Mouse (Mus musculus) limb, embryonic 13.5 days (tissue): ENCODE measurements around the gene Cdkn2aip. TPM values are rescaled to one million over a fixed set of nuclear protein-coding genes. Genes with fewer than 3 reads are reported as not detected.

Source experiments
- ATAC-seq: fragments of 200-750 bp; cut with Nextera tagmentation; 2 replicates; pipeline ENCODE4 v1.8.0; 2017; ENCODE audit warnings: low read depth, moderate number of reproducible peaks, moderate TSS enrichment; ENCODE audit not compliant: low FRiP score
- H3K27ac ChIP-seq: fragments of 300-500 bp; sonication (generic); 2 replicates; pipeline ENCODE4 v1.5.1; 2015; ENCODE audit warnings: inconsistent platforms, mild to moderate bottlenecking, moderate library complexity
- H3K27me3 ChIP-seq: fragments of 300-500 bp; sonication (generic); 2 replicates; pipeline ENCODE4 v1.6.1; 2015; ENCODE audit warnings: mild to moderate bottlenecking, inconsistent platforms
- H3K36me3 ChIP-seq: fragments of 300-500 bp; sonication (generic); 2 replicates; pipeline ENCODE4 v1.6.1; 2015; ENCODE audit warnings: inconsistent platforms, mild to moderate bottlenecking, moderate library complexity
- H3K4me1 ChIP-seq: fragments of 300-500 bp; sonication (generic); 2 replicates; pipeline ENCODE4 v1.6.1; 2015; ENCODE audit warnings: inconsistent platforms
- H3K4me2 ChIP-seq: fragments of 300-500 bp; sonication (generic); replicated peaks from 2 replicates; pipeline ENCODE4 v1.6.1; 2015; ENCODE audit warnings: inconsistent platforms, mild to moderate bottlenecking, moderate library complexity
- H3K4me3 ChIP-seq: fragments of 300-500 bp; sonication (generic); 2 replicates; pipeline ENCODE4 v1.5.1; 2015; ENCODE audit warnings: moderate library complexity, mild to moderate bottlenecking, inconsistent platforms
- H3K9ac ChIP-seq: fragments of 300-500 bp; sonication (generic); 2 replicates; pipeline ENCODE4 v1.6.1; 2015; ENCODE audit warnings: mild to moderate bottlenecking, inconsistent platforms
- H3K9me3 ChIP-seq: fragments of 300-500 bp; sonication (generic); 2 replicates; pipeline ENCODE4 v1.6.1; 2016; ENCODE audit warnings: inconsistent platforms
- WGBS: fragments of 180-500 bp; shearing (Covaris S2); methylation state at CpG from one replicate; pipeline ENCODE4 v1.1.7; 2015; 5-methylcytosine and 5-hydroxymethylcytosine counted together
- polyA plus RNA-seq: library from polyadenylated mRNA; unstranded; fragments of >200 nt; fragmentation: Nextera tagmentation; extraction: Ambion mirVana; gene quantifications from 2 replicates; pipeline ENCODE4 v1.2.1, GENCODE M21; 2015

Cdkn2aip gene
- polyA plus RNA-seq, 1 experiment from 2014 or later, result 26.5 TPM

GRCm38 (mm10) chr8:47693119-47693518 lies 20.6 kb downstream of the Cdkn2aip start:
- Histone ChIP-seq H3K4me2 (no peak overlapping the region), H3K4me1 (peaks cover 6% of the 10 kb centered on the region; the same call in 1 of the 2 replicates), H3K27me3 (peaks cover 5% of the 10 kb centered on the region), H3K27ac (no peak overlapping the region), H3K4me3 (no peak overlapping the region), H3K36me3 (no peaks in the 10 kb centered on the region), H3K9ac (no peak overlapping the region), H3K9me3 (no peaks in the 10 kb centered on the region; the same call in 1 of the 2 replicates)
- ATAC-seq, result no peak
- WGBS, result 12% methylated on average over 2 of the region's 2 CpGs

- H3K27ac ChIP-seq, result no peak overlapping the region
- H3K4me2 ChIP-seq, result no peak overlapping the region
- no peak for ATAC-seq
- H3K4me1 ChIP-seq, result peaks cover 6% of the 10 kb centered on the region; the same call in 1 of the 2 replicates
- H3K9me3 ChIP-seq, result no peaks in the 10 kb centered on the region; the same call in 1 of the 2 replicates
- H3K27me3 ChIP-seq, result peaks cover 5% of the 10 kb centered on the region
- no peak overlapping the region for H3K9ac ChIP-seq
- WGBS, result 80% methylated on average over 9 of the region's 10 CpGs
- H3K36me3 ChIP-seq, result no peaks in the 10 kb centered on the region
- no peak overlapping the region for H3K4me3 ChIP-seq
Observed at GRCm38 (mm10) chr8:47691831-47692230, 21.9 kb downstream of the Cdkn2aip start.

GRCm38 (mm10) chr8:47691303-47691702 lies 22.4 kb downstream of the Cdkn2aip start:
- Histone ChIP-seq H3K9ac (peak overlapping the region; percentile 54; the same call in 1 of the 2 replicates), H3K36me3 (no peaks in the 10 kb centered on the region), H3K9me3 (no peaks in the 10 kb centered on the region; the same call in 1 of the 2 replicates), H3K27ac (no peak overlapping the region), H3K4me2 (peak overlapping the region; percentile 56), H3K4me3 (no peak overlapping the region; the same call in 1 of the 2 replicates), H3K4me1 (peaks cover 6% of the 10 kb centered on the region; the same call in 1 of the 2 replicates), H3K27me3 (peaks cover 5% of the 10 kb centered on the region)
- 54% methylated on average over 7 of the region's 7 CpGs for WGBS
- no peak for ATAC-seq

- Histone ChIP-seq H3K4me2 (peak overlapping the region; percentile 56), H3K9me3 (no peaks in the 10 kb centered on the region; the same call in 1 of the 2 replicates), H3K4me3 (peak overlapping the region; percentile 25), H3K27me3 (peaks cover 5% of the 10 kb centered on the region), H3K27ac (no peak overlapping the region), H3K4me1 (peaks cover 6% of the 10 kb centered on the region; the same call in 1 of the 2 replicates), H3K36me3 (no peaks in the 10 kb centered on the region), H3K9ac (peak overlapping the region; percentile 54)
- 7% methylated on average over 16 of the region's 16 CpGs for WGBS
- no peak for ATAC-seq
Observed at GRCm38 (mm10) chr8:47690674-47691078, 23.1 kb downstream of the Cdkn2aip start.

- peaks cover 6% of the 10 kb centered on the region; the same call in 1 of the 2 replicates for H3K4me1 ChIP-seq
- H3K9ac ChIP-seq, result no peak overlapping the region
- no peak overlapping the region for H3K4me3 ChIP-seq
- H3K27me3 ChIP-seq, result peaks cover 5% of the 10 kb centered on the region
- no peak overlapping the region for H3K4me2 ChIP-seq
- H3K36me3 ChIP-seq, result no peaks in the 10 kb centered on the region
- H3K27ac ChIP-seq, result no peak overlapping the region
- no peak for ATAC-seq
- H3K9me3 ChIP-seq, result no peaks in the 10 kb centered on the region; the same call in 1 of the 2 replicates
- WGBS, result 61% methylated on average over 12 of the region's 12 CpGs
Observed at GRCm38 (mm10) chr8:47689704-47690326, 23.9 kb downstream of the Cdkn2aip start.

GRCm38 (mm10) chr8:47684441-47684840 lies 29.3 kb downstream of the Cdkn2aip start:
- H3K27ac ChIP-seq, result no peak overlapping the region
- peaks cover 6% of the 10 kb centered on the region; the same call in 1 of the 2 replicates for H3K4me1 ChIP-seq
- no peaks in the 10 kb centered on the region for H3K9me3 ChIP-seq
- H3K4me3 ChIP-seq, result no peak overlapping the region
- 60% methylated on average over 5 of the region's 5 CpGs for WGBS
- no peak overlapping the region for H3K4me2 ChIP-seq
- peaks cover 3% of the 10 kb centered on the region; the same call in 1 of the 2 replicates for H3K36me3 ChIP-seq
- H3K9ac ChIP-seq, result no peak overlapping the region
- H3K27me3 ChIP-seq, result no peaks in the 10 kb centered on the region
- no peak for ATAC-seq

GRCm38 (mm10) chr8:47683994-47684393 lies 29.7 kb downstream of the Cdkn2aip start:
- Histone ChIP-seq H3K27ac (no peak overlapping the region), H3K4me2 (no peak overlapping the region), H3K9me3 (no peaks in the 10 kb centered on the region), H3K9ac (no peak overlapping the region), H3K27me3 (no peaks in the 10 kb centered on the region), H3K36me3 (peaks cover 3% of the 10 kb centered on the region; the same call in 1 of the 2 replicates), H3K4me1 (peaks cover 6% of the 10 kb centered on the region; the same call in 1 of the 2 replicates), H3K4me3 (no peak overlapping the region)
- WGBS, result 88% methylated on average over 9 of the region's 9 CpGs
- no peak for ATAC-seq

- no peak overlapping the region for H3K4me3 ChIP-seq
- H3K9ac ChIP-seq, result no peak overlapping the region
- no peak for ATAC-seq
- WGBS, result 90% methylated on average over 4 of the region's 4 CpGs
- no peaks in the 10 kb centered on the region for H3K27me3 ChIP-seq
- H3K4me1 ChIP-seq, result 0 out of 2 replicates have a peak, but pooled peaks cover 7% of the 10 kb centered on the region
- no peak overlapping the region for H3K27ac ChIP-seq
- peaks cover 3% of the 10 kb centered on the region; the same call in 1 of the 2 replicates for H3K36me3 ChIP-seq
- H3K4me2 ChIP-seq, result no peak overlapping the region
- no peaks in the 10 kb centered on the region for H3K9me3 ChIP-seq
Observed at GRCm38 (mm10) chr8:47680306-47680705, 33.4 kb downstream of the Cdkn2aip start.

GRCm38 (mm10) chr8:47679603-47680002 lies 34.1 kb downstream of the Cdkn2aip start:
- H3K27me3 ChIP-seq, result no peaks in the 10 kb centered on the region
- H3K9ac ChIP-seq, result no peak overlapping the region
- no peak overlapping the region for H3K4me2 ChIP-seq
- no peak overlapping the region for H3K27ac ChIP-seq
- peaks cover 3% of the 10 kb centered on the region; the same call in 1 of the 2 replicates for H3K36me3 ChIP-seq
- 72% methylated on average over 1 of the region's 1 CpGs for WGBS
- no peaks in the 10 kb centered on the region for H3K9me3 ChIP-seq
- H3K4me1 ChIP-seq, result 0 out of 2 replicates have a peak, but pooled peaks cover 7% of the 10 kb centered on the region
- H3K4me3 ChIP-seq, result no peak overlapping the region
- no peak for ATAC-seq

- ATAC-seq, result no peak
- Histone ChIP-seq H3K9ac (no peak overlapping the region), H3K4me1 (0 out of 2 replicates have a peak, but pooled peaks cover 7% of the 10 kb centered on the region), H3K27ac (no peak overlapping the region), H3K4me3 (peak overlapping the region; percentile 96), H3K9me3 (no peaks in the 10 kb centered on the region), H3K4me2 (peak overlapping the region; percentile 75), H3K36me3 (no peaks in the 10 kb centered on the region), H3K27me3 (no peaks in the 10 kb centered on the region)
- 61% methylated on average over 2 of the region's 2 CpGs for WGBS
Observed at GRCm38 (mm10) chr8:47676631-47677030, 37.1 kb downstream of the Cdkn2aip start.

- Histone ChIP-seq H3K4me2 (peak overlapping the region; percentile 75), H3K36me3 (no peaks in the 10 kb centered on the region), H3K4me1 (0 out of 2 replicates have a peak, but pooled peaks cover 7% of the 10 kb centered on the region), H3K27me3 (no peaks in the 10 kb centered on the region), H3K4me3 (peak overlapping the region; percentile 96), H3K9me3 (no peaks in the 10 kb centered on the region), H3K27ac (no peak overlapping the region), H3K9ac (peak overlapping the region; percentile 90)
- ATAC-seq, result no peak
- WGBS, result 3% methylated on average over 15 of the region's 15 CpGs
Observed at GRCm38 (mm10) chr8:47676224-47676623, 37.5 kb downstream of the Cdkn2aip start.

- Histone ChIP-seq H3K27me3 (no peaks in the 10 kb centered on the region), H3K9ac (peak overlapping the region; percentile 90), H3K4me3 (peak overlapping the region; percentile 96), H3K27ac (peak overlapping the region; percentile 93), H3K4me2 (peak overlapping the region; percentile 75), H3K9me3 (no peaks in the 10 kb centered on the region), H3K36me3 (no peaks in the 10 kb centered on the region), H3K4me1 (0 out of 2 replicates have a peak, but pooled peaks cover 7% of the 10 kb centered on the region)
- WGBS, result under 1% methylated on average over 20 of the region's 20 CpGs
- peak; percentile 8 for ATAC-seq
Observed at GRCm38 (mm10) chr8:47675786-47676185, 37.9 kb downstream of the Cdkn2aip start.
